Mouse (Mus musculus) subcutaneous adipose tissue, adult 2 months (tissue): ENCODE results near the gene Blm. TPM values are rescaled to one million over a fixed set of nuclear protein-coding genes. Genes with fewer than 3 reads are reported as not detected.

ENCODE experiments used
- polyA plus RNA-seq: library from polyadenylated mRNA; depleted of rRNA; stranded (reverse); fragments of >200 nt; gene quantifications from 2 replicates; pipeline ENCODE4 v1.2.3, GENCODE M21; 2012; ENCODE audit warnings: low replicate concordance; rRNA removed

Gene Blm
- 0.50 and 1.8 TPM in 2 replicates for polyA plus RNA-seq

DNA sequence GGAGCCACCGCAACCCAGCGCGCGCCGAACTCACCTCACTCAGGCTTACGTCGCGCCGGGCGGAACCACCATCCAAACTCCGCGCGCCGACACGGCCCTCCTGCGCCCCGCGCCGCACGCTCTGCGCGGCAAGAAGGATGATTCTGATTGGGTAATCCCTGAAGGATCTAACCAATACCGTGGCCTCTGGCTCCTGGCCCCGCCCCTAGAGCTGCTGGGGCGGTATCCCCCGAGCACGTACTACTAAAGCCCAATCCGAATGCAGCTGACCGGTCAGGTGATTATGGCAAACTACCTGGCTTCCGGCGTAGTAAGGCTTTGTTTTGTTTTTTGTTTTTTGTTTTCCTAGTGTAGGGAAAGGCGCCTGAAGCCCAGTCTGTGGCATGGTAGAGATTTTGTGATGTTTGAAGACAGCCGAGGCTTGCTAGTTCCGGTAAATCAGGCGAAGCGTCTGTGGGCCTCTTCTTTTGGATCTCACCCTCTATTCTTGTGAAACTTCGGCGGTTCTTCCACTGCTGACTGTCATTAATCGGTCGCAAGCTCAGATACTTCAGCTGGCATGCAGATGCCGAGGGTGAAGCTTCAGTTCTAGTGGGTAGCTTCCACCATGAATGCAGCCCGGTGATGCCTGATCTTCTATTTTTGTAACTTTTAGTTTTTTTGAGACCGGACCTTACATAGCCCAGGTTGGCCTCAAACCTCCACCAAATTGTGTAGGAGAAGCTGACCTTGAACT lies at the start of gene Blm:
Gene Blm, minus strand, starts transcription at position 111 of the 736 bp plus-strand sequence.

DNA sequence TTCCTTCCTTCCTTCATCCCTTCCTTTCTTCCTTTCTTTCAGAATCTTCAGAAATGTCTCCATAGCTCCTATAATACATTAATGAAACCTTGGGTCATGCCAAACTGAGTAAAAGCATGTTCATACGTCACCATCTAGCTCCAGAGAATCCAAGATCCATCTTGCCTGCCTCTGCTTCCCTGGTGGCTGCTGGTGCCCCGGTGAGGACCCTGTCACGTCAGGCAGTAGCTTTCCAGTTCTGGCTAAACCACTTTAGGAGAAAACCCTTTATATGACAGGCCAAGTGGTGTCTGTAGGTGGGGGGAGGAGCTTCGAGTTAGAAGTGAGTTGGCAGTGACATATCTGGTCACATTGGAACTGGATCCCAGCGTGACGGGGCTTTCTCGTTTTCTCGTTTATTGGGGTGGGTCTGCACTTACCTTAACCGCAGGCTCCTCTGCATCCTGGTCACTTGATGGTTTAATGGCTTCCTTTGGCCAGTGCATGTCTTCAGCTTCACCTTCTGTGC lies 129.7 kb downstream of the Blm start, which contains the start of gene Furin:
Gene Furin, minus strand, starts transcription at position 249 of the 508 bp plus-strand sequence.

Other genes with a start within 250 kb of the Blm start
- gene Prc1, start 240.7 kb downstream of the Blm start, polyA plus RNA-seq: 2.5 and 22.8 TPM in 2 replicates
- gene Rccd1, start 210.7 kb downstream of the Blm start, polyA plus RNA-seq: 16.6 and 23.4 TPM in 2 replicates
- gene Unc45a, start 194.1 kb downstream of the Blm start, polyA plus RNA-seq: 53.3 and 103 TPM in 2 replicates
- 47.8 and 55.0 TPM in 2 replicates for gene Hddc3, start 192.0 kb downstream of the Blm start, polyA plus RNA-seq
- 126 and 160 TPM in 2 replicates for gene Man2a2, start 163.7 kb downstream of the Blm start, polyA plus RNA-seq
- 38.4 and 46.2 TPM in 2 replicates for gene Fes, start 147.2 kb downstream of the Blm start, polyA plus RNA-seq
- gene Furin, start 129.7 kb downstream of the Blm start, polyA plus RNA-seq: 79.3 and 93.7 TPM in 2 replicates
- gene Crtc3, start 153.8 kb upstream of the Blm start, polyA plus RNA-seq: 20.1 and 27.2 TPM in 2 replicates